Mouse (Mus musculus): Measurements from ENCODE around the gene Gm13420. TPM values are rescaled to one million over a fixed set of nuclear protein-coding genes. Genes with fewer than 3 reads are reported as not detected.

Gene Gm13420
- polyA plus RNA-seq, 1 experiment from 2014 or later, result not detected

- H3K9me3 ChIP-seq (ENCODE audit: control insufficient read depth, low read length), result no peaks in the 10 kb centered on the region
- H3K27ac ChIP-seq (replicated peaks; ENCODE audit: low read depth, low read length), result no peak overlapping the region
- DNase-seq (ENCODE audit: low spot score) (no peak), ATAC-seq (ENCODE audit: insufficient number of reproducible peaks, low FRiP score, low TSS enrichment, low read depth) (no peak)
- H3K4me1 ChIP-seq (ENCODE audit: control insufficient read depth, insufficient read depth, low read length), result no peaks in the 10 kb centered on the region
- peaks cover 18% of the 10 kb centered on the region for H3K36me3 ChIP-seq (ENCODE audit: control insufficient read depth, insufficient read depth, low read length)
- WGBS, result 92% methylated on average over 9 of the region's 9 CpGs
- no peaks in the 10 kb centered on the region for H3K27me3 ChIP-seq (ENCODE audit: control insufficient read depth, insufficient read depth, low read length)
- no peak overlapping the region for H3K4me3 ChIP-seq (ENCODE audit: low read depth, low read length)
- no peak overlapping the region for H3K4me2 ChIP-seq (ENCODE audit: low read depth, severe bottlenecking)
- H3K9ac ChIP-seq (ENCODE audit: low read length), result no peak overlapping the region
These were observed 48.1 kb downstream of the Gm13420 start for GRCm38 (mm10) chr2:29703104-29704081.

- Histone ChIP-seq H3K27ac (replicated peaks; ENCODE audit: low read depth, low read length) (no peak overlapping the region), H3K27me3 (ENCODE audit: control insufficient read depth, insufficient read depth, low read length) (no peaks in the 10 kb centered on the region), H3K4me2 (ENCODE audit: low read depth, severe bottlenecking) (no peak overlapping the region), H3K4me1 (ENCODE audit: control insufficient read depth, insufficient read depth, low read length) (no peaks in the 10 kb centered on the region), H3K36me3 (ENCODE audit: control insufficient read depth, insufficient read depth, low read length) (peaks cover 18% of the 10 kb centered on the region), H3K9ac (ENCODE audit: low read length) (no peak overlapping the region), H3K4me3 (ENCODE audit: low read depth, low read length) (no peak overlapping the region), H3K9me3 (ENCODE audit: control insufficient read depth, low read length) (no peaks in the 10 kb centered on the region)
- 95% methylated on average over 8 of the region's 8 CpGs for WGBS
- DNase-seq (ENCODE audit: low spot score), result no peak
- no peak for ATAC-seq (ENCODE audit: insufficient number of reproducible peaks, low FRiP score, low TSS enrichment, low read depth)
These were observed 49.3 kb downstream of the Gm13420 start for GRCm38 (mm10) chr2:29702189-29702588.

- WGBS, result 81% methylated on average over 6 of the region's 6 CpGs
These were observed 50.1 kb downstream of the Gm13420 start for GRCm38 (mm10) chr2:29701393-29701792.

GRCm38 (mm10) chr2:29700898-29701297 is 50.6 kb downstream of the Gm13420 start:
- no peak for ATAC-seq (ENCODE audit: insufficient number of reproducible peaks, low FRiP score, low TSS enrichment, low read depth)
- Histone ChIP-seq H3K4me1 (ENCODE audit: control insufficient read depth, insufficient read depth, low read length) (no peaks in the 10 kb centered on the region), H3K9me3 (ENCODE audit: control insufficient read depth, low read length) (no peaks in the 10 kb centered on the region), H3K27ac (replicated peaks; ENCODE audit: low read depth, low read length) (no peak overlapping the region), H3K4me2 (ENCODE audit: low read depth, severe bottlenecking) (no peak overlapping the region), H3K4me3 (ENCODE audit: low read depth, low read length) (no peak overlapping the region), H3K36me3 (ENCODE audit: control insufficient read depth, insufficient read depth, low read length) (peaks cover 18% of the 10 kb centered on the region), H3K9ac (ENCODE audit: low read length) (no peak overlapping the region), H3K27me3 (ENCODE audit: control insufficient read depth, insufficient read depth, low read length) (no peaks in the 10 kb centered on the region)
- no peak for DNase-seq (ENCODE audit: low spot score)

More at GRCm38 (mm10) chr2:29701393-29701792, 50.1 kb downstream of the Gm13420 start:
- DNase-seq (ENCODE audit: low spot score) (no peak), ATAC-seq (ENCODE audit: insufficient number of reproducible peaks, low FRiP score, low TSS enrichment, low read depth) (no peak)
- Histone ChIP-seq H3K36me3 (ENCODE audit: control insufficient read depth, insufficient read depth, low read length) (peaks cover 18% of the 10 kb centered on the region), H3K4me3 (ENCODE audit: low read depth, low read length) (no peak overlapping the region), H3K9ac (ENCODE audit: low read length) (no peak overlapping the region), H3K27ac (replicated peaks; ENCODE audit: low read depth, low read length) (no peak overlapping the region), H3K4me2 (ENCODE audit: low read depth, severe bottlenecking) (no peak overlapping the region), H3K4me1 (ENCODE audit: control insufficient read depth, insufficient read depth, low read length) (no peaks in the 10 kb centered on the region), H3K9me3 (ENCODE audit: control insufficient read depth, low read length) (no peaks in the 10 kb centered on the region), H3K27me3 (ENCODE audit: control insufficient read depth, insufficient read depth, low read length) (no peaks in the 10 kb centered on the region)

- no peak overlapping the region for H3K27ac ChIP-seq (replicated peaks; ENCODE audit: low read depth, low read length)
- no peak overlapping the region for H3K4me3 ChIP-seq (ENCODE audit: low read depth, low read length)
- no peaks in the 10 kb centered on the region for H3K4me1 ChIP-seq (ENCODE audit: control insufficient read depth, insufficient read depth, low read length)
- 94% methylated on average over 6 of the region's 6 CpGs for WGBS
- no peaks in the 10 kb centered on the region for H3K9me3 ChIP-seq (ENCODE audit: control insufficient read depth, low read length)
- H3K9ac ChIP-seq (ENCODE audit: low read length), result no peak overlapping the region
- no peak for DNase-seq (ENCODE audit: low spot score)
- no peaks in the 10 kb centered on the region for H3K27me3 ChIP-seq (ENCODE audit: control insufficient read depth, insufficient read depth, low read length)
- H3K36me3 ChIP-seq (ENCODE audit: control insufficient read depth, insufficient read depth, low read length), result peaks cover 16% of the 10 kb centered on the region
- H3K4me2 ChIP-seq (ENCODE audit: low read depth, severe bottlenecking), result no peak overlapping the region
- no peak for ATAC-seq (ENCODE audit: insufficient number of reproducible peaks, low FRiP score, low TSS enrichment, low read depth)
These were observed 52.8 kb downstream of the Gm13420 start for GRCm38 (mm10) chr2:29698421-29699290.

- DNase-seq (ENCODE audit: low spot score) (no peak), ATAC-seq (ENCODE audit: insufficient number of reproducible peaks, low FRiP score, low TSS enrichment, low read depth) (no peak)
- no peak overlapping the region for H3K4me2 ChIP-seq (ENCODE audit: low read depth, severe bottlenecking)
- no peak overlapping the region for H3K9ac ChIP-seq (ENCODE audit: low read length)
- H3K4me3 ChIP-seq (ENCODE audit: low read depth, low read length), result no peak overlapping the region
- peaks cover 13% of the 10 kb centered on the region for H3K36me3 ChIP-seq (ENCODE audit: control insufficient read depth, insufficient read depth, low read length)
- no peaks in the 10 kb centered on the region for H3K27me3 ChIP-seq (ENCODE audit: control insufficient read depth, insufficient read depth, low read length)
- H3K4me1 ChIP-seq (ENCODE audit: control insufficient read depth, insufficient read depth, low read length), result no peaks in the 10 kb centered on the region
- H3K27ac ChIP-seq (replicated peaks; ENCODE audit: low read depth, low read length), result no peak overlapping the region
- WGBS, result 82% methylated on average over 7 of the region's 7 CpGs
- H3K9me3 ChIP-seq (ENCODE audit: control insufficient read depth, low read length), result no peaks in the 10 kb centered on the region
These were observed 55.2 kb downstream of the Gm13420 start for GRCm38 (mm10) chr2:29696207-29696800.

Other genes starting within 250 kb of the Gm13420 start
- gene Rapgef1, start 132.0 kb downstream of the Gm13420 start, polyA plus RNA-seq (2014; fragmentation: Nextera tagmentation; extraction: Ambion mirVana), result 17.1 and 19.7 TPM in 2 replicates
- gene Gm13547, start 7.6 kb upstream of the Gm13420 start, polyA plus RNA-seq (2014; fragmentation: Nextera tagmentation; extraction: Ambion mirVana), result 0.65 TPM in 1 of 2 replicates, not detected in the other
- gene Coq4, start 35.8 kb upstream of the Gm13420 start, polyA plus RNA-seq (2014; fragmentation: Nextera tagmentation; extraction: Ambion mirVana), result 42.7 and 45.4 TPM in 2 replicates
- gene Trub2, start 36.8 kb upstream of the Gm13420 start, polyA plus RNA-seq (2014; fragmentation: Nextera tagmentation; extraction: Ambion mirVana), result 32.2 and 36.1 TPM in 2 replicates
- gene Slc27a4, start 50.9 kb upstream of the Gm13420 start, polyA plus RNA-seq (2014; fragmentation: Nextera tagmentation; extraction: Ambion mirVana), result 9.0 and 11.6 TPM in 2 replicates
- gene Urm1, start 68.4 kb upstream of the Gm13420 start, polyA plus RNA-seq (2014; fragmentation: Nextera tagmentation; extraction: Ambion mirVana), result 19.5 and 26.0 TPM in 2 replicates
- 8.4 and 8.7 TPM in 2 replicates for gene Cercam, start 117.5 kb upstream of the Gm13420 start, polyA plus RNA-seq (2014; fragmentation: Nextera tagmentation; extraction: Ambion mirVana)
- gene Odf2, start 137.5 kb upstream of the Gm13420 start, polyA plus RNA-seq (2014; fragmentation: Nextera tagmentation; extraction: Ambion mirVana), result 80.5 and 91.8 TPM in 2 replicates
- 65.2 and 70.4 TPM in 2 replicates for gene Gle1, start 183.7 kb upstream of the Gm13420 start, polyA plus RNA-seq (2014; fragmentation: Nextera tagmentation; extraction: Ambion mirVana)
- 89.9 and 103 TPM in 2 replicates for gene Sptan1, start 213.9 kb upstream of the Gm13420 start, polyA plus RNA-seq (2014; fragmentation: Nextera tagmentation; extraction: Ambion mirVana)

Data from limb, embryonic 11.5 days (tissue).